Mouse (Mus musculus) liver, embryonic 14.5 days (tissue): ENCODE data around the gene 1700042G07Rik. TPM values are rescaled to one million over a fixed set of nuclear protein-coding genes. Genes with fewer than 3 reads are reported as not detected.

Experiments used
- ATAC-seq: fragments of 200-750 bp; cut with Nextera tagmentation; 2 replicates; pipeline ENCODE4 v1.8.0; 2017; ENCODE audit warnings: moderate number of reproducible peaks, mild to moderate bottlenecking, moderate library complexity; ENCODE audit not compliant: insufficient read depth
- DNase-seq, 3 experiments: peaks; one replicate each; pipeline ENCODE4 v3.0.0-alpha.2; 2012 to 2013; ENCODE audit warnings: low read depth in 3 of 3, low spot score in 3 of 3
- H3K27ac ChIP-seq: fragments of 300-500 bp; sonication (generic); 2 replicates; pipeline ENCODE4 v1.5.1; 2014; ENCODE audit warnings: moderate library complexity, mild to moderate bottlenecking, control low read depth, inconsistent platforms
- H3K27me3 ChIP-seq: fragments of 300-500 bp; sonication (generic); 2 replicates; pipeline ENCODE4 v1.6.1; 2014; ENCODE audit warnings: mild to moderate bottlenecking, low read length, moderate library complexity; ENCODE audit not compliant: control insufficient read depth, insufficient read depth
- H3K36me3 ChIP-seq: fragments of 300-500 bp; sonication (generic); replicated peaks from 2 replicates; pipeline ENCODE4 v1.6.1; 2014; ENCODE audit warnings: low read depth; ENCODE audit not compliant: control insufficient read depth, insufficient read depth
- H3K4me1 ChIP-seq, 2 experiments: fragments of 200-500 bp in 1 of 2; fragments of 300-500 bp in 1 of 2; sonication (generic) in 1 of 2; replicated peaks; 2 replicates each; pipeline ENCODE4 v1.6.1; 2012 to 2014; ENCODE audit warnings: antibody characterized with exemption in 1 of 2, inconsistent platforms in 1 of 2, low read length in 1 of 2; ENCODE audit not compliant: control insufficient read depth in 2 of 2, insufficient read depth in 2 of 2
- H3K4me2 ChIP-seq: fragments of 300-500 bp; sonication (generic); 2 replicates; pipeline ENCODE4 v1.6.1; 2014; ENCODE audit warnings: low read depth, mild to moderate bottlenecking, control low read depth, moderate library complexity
- H3K4me3 ChIP-seq, 2 experiments: fragments of 200-500 bp in 1 of 2; fragments of 300-500 bp in 1 of 2; sonication (generic) in 1 of 2; 2 replicates each; pipeline ENCODE4 v1.5.1; 2012 to 2014; ENCODE audit warnings: low read depth in 2 of 2, low read length in 2 of 2, mild to moderate bottlenecking in 2 of 2, control low read depth in 1 of 2, inconsistent platforms in 1 of 2, moderate library complexity in 1 of 2; ENCODE audit not compliant: insufficient read depth in 1 of 2
- H3K9ac ChIP-seq: fragments of 300-500 bp; sonication (generic); replicated peaks from 2 replicates; pipeline ENCODE4 v1.6.1; 2014; ENCODE audit warnings: mild to moderate bottlenecking, control low read depth, moderate library complexity
- H3K9me3 ChIP-seq: fragments of 300-500 bp; sonication (generic); 2 replicates; pipeline ENCODE4 v1.6.1; 2016; ENCODE audit warnings: low read length, mixed read lengths; ENCODE audit not compliant: control insufficient read depth
- CTCF ChIP-seq: IDR thresholded peaks from 2 replicates; pipeline ENCODE4 v1.5.1; 2016; ENCODE audit warnings: antibody characterized with exemption, low read depth, control low read depth
- EP300 ChIP-seq: IDR thresholded peaks from 2 replicates; pipeline ENCODE4 v1.6.1; 2016; ENCODE audit warnings: antibody characterized with exemption, low read depth
- WGBS: fragments of 180-500 bp; shearing (Covaris S2); extraction: QIAGEN DNeasy Blood & Tissue Kit; methylation state at CpG from one replicate; pipeline ENCODE4 v1.1.7; 2014; ENCODE audit not compliant: insufficient replicate concordance; 5-methylcytosine and 5-hydroxymethylcytosine counted together
- polyA plus RNA-seq, 2 experiments: library from polyadenylated mRNA; depleted of rRNA in 1 of 2; stranded (reverse) in 1 of 2; unstranded in 1 of 2; fragments of >200 nt; fragmentation: Nextera tagmentation in 1 of 2; extraction: Ambion mirVana in 1 of 2; gene quantifications; 2 replicates each; pipeline versions ENCODE4 v1.2.1 to v1.2.3; 2012 to 2014

1700042G07Rik gene
- polyA plus RNA-seq, 2 experiments = not detected

DNA sequence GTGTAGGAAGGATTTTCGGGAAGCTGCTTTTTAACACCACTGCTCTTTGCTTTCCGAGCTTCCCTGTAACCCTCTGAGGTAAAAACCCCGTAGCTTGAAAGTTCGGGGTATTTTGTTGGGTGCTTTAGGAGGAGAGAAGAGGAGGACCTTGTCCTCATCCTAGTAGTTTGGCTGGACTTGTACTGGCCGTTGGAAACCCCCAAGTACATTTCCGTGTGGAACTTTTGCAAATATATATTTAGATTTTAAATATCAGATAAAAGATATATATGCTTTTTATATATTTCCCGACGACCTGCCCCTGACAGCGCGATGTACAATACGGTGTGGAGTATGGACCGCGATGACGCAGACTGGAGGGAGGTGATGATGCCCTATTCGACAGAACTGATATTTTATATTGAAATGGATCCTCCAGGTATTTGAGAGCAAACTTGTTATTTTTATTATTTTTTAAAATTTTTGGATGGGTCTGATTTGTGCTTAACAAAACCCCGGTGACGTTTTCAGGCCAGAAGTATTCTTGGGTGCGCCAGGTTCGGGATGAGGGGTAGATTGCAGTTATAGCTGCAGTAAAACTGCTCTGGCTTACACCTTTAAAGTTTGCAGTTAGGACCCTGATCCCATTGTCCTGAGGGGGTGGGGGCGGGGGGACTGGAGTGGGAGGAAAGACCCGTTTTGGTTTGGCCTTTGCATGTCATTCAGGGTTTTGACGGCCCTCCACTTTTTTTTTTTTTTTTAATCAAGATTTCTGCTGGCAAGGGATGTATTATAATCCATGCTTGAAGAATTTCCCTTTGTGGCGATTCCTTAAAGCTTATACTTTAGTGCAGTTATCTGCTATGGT, 49.0 kb downstream of the 1700042G07Rik start:
- Histone ChIP-seq H3K36me3 (no peaks in the 10 kb centered on the region), H3K9me3 (no peaks in the 10 kb centered on the region), H3K4me1 (no peaks in the 10 kb centered on the region; a peak in 1 of 4 replicates), H3K27me3 (peaks cover 12% of the 10 kb centered on the region), H3K9ac (peak overlapping the region; percentile 92), H3K4me2 (peak overlapping the region; percentile 100), H3K4me3 (peak overlapping the region; percentile 88 to 90), H3K27ac (peak overlapping the region; percentile 47; the same call in 1 of the 2 replicates)
- no peak for ATAC-seq
- TF ChIP-seq CTCF = no peak
- TF ChIP-seq EP300 = no peak
- WGBS = 1% methylated on average over 23 of the region's 23 CpGs
- DNase-seq = no peak

DNA sequence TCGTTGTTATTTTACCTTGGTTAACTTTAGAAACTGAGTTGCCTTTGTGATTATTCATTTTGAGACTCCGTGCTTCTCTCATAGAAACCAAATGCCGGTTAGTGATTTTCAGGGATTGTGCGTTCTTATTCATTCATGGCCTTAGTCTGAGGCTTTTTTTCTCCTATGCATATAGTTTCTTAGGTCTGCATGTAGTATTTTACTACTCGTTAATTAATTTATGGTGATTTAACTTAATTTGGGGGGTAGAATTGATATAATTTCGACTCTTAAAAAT, 49.6 kb downstream of the 1700042G07Rik start:
- H3K4me1 ChIP-seq = no peaks in the 10 kb centered on the region; a peak in 1 of 4 replicates
- H3K9ac ChIP-seq = no peak overlapping the region
- H3K27me3 ChIP-seq = peaks cover 12% of the 10 kb centered on the region
- H3K36me3 ChIP-seq = no peaks in the 10 kb centered on the region
- peak overlapping the region in 1 of 2 experiments; percentile 88; a peak in 2 of 4 replicates for H3K4me3 ChIP-seq
- ATAC-seq (no peak), DNase-seq (no peak)
- H3K9me3 ChIP-seq = no peaks in the 10 kb centered on the region
- TF ChIP-seq CTCF (no peak), EP300 (no peak)
- WGBS = 22% methylated on average over 6 of the region's 6 CpGs
- peak overlapping the region; percentile 100 for H3K4me2 ChIP-seq
- no peak overlapping the region for H3K27ac ChIP-seq

Other genes with a start within 250 kb of the 1700042G07Rik start
- not detected in 2 replicates for gene Dmbx1, start 233.4 kb upstream of the 1700042G07Rik start, polyA plus RNA-seq (2012; rRNA removed)
- gene Dmbx1, start 233.4 kb upstream of the 1700042G07Rik start, polyA plus RNA-seq (2014; fragmentation: Nextera tagmentation; extraction: Ambion mirVana) = not detected in 2 replicates
- gene Faah, start 155.4 kb upstream of the 1700042G07Rik start, polyA plus RNA-seq (2012; rRNA removed) = 4.0 and 4.1 TPM in 2 replicates
- 3.8 and 5.4 TPM in 2 replicates for gene Faah, start 155.4 kb upstream of the 1700042G07Rik start, polyA plus RNA-seq (2014; fragmentation: Nextera tagmentation; extraction: Ambion mirVana)
- 3.7 and 4.4 TPM in 2 replicates for gene Nsun4, start 119.5 kb upstream of the 1700042G07Rik start, polyA plus RNA-seq (2012; rRNA removed)
- gene Nsun4, start 119.5 kb upstream of the 1700042G07Rik start, polyA plus RNA-seq (2014; fragmentation: Nextera tagmentation; extraction: Ambion mirVana) = 7.0 and 8.6 TPM in 2 replicates
- 181 and 298 TPM in 2 replicates for gene Uqcrh, start 98.3 kb upstream of the 1700042G07Rik start, polyA plus RNA-seq (2012; rRNA removed)
- gene Uqcrh, start 98.3 kb upstream of the 1700042G07Rik start, polyA plus RNA-seq (2014; fragmentation: Nextera tagmentation; extraction: Ambion mirVana) = 426 and 440 TPM in 2 replicates
- 13.4 and 14.5 TPM in 2 replicates for gene Lrrc41, start 98.1 kb upstream of the 1700042G07Rik start, polyA plus RNA-seq (2012; rRNA removed)
- gene Lrrc41, start 98.1 kb upstream of the 1700042G07Rik start, polyA plus RNA-seq (2014; fragmentation: Nextera tagmentation; extraction: Ambion mirVana) = 24.1 and 27.0 TPM in 2 replicates
- gene Rad54l, start 49.7 kb upstream of the 1700042G07Rik start, polyA plus RNA-seq (2012; rRNA removed) = 12.6 and 15.6 TPM in 2 replicates
- gene Rad54l, start 49.7 kb upstream of the 1700042G07Rik start, polyA plus RNA-seq (2014; fragmentation: Nextera tagmentation; extraction: Ambion mirVana) = 24.4 and 26.0 TPM in 2 replicates
- 7.5 and 8.8 TPM in 2 replicates for gene Pomgnt1, start 49.5 kb upstream of the 1700042G07Rik start, polyA plus RNA-seq (2012; rRNA removed)
- 10.3 and 10.7 TPM in 2 replicates for gene Pomgnt1, start 49.5 kb upstream of the 1700042G07Rik start, polyA plus RNA-seq (2014; fragmentation: Nextera tagmentation; extraction: Ambion mirVana)
- gene Lurap1, start 22.0 kb upstream of the 1700042G07Rik start, polyA plus RNA-seq (2012; rRNA removed) = 0.06 and 0.10 TPM in 2 replicates
- 0.10 and 0.18 TPM in 2 replicates for gene Lurap1, start 22.0 kb upstream of the 1700042G07Rik start, polyA plus RNA-seq (2014; fragmentation: Nextera tagmentation; extraction: Ambion mirVana)
- 0.12 TPM in 1 of 2 replicates, not detected in the other for gene Tspan1, start 5.8 kb upstream of the 1700042G07Rik start, polyA plus RNA-seq (2012; rRNA removed)
- gene Tspan1, start 5.8 kb upstream of the 1700042G07Rik start, polyA plus RNA-seq (2014; fragmentation: Nextera tagmentation; extraction: Ambion mirVana) = not detected in 2 replicates
- not detected in 2 replicates for gene Gm49337, start within 50 bp of the 1700042G07Rik start, polyA plus RNA-seq (2012; rRNA removed)
- not detected in 2 replicates for gene Gm49337, start within 50 bp of the 1700042G07Rik start, polyA plus RNA-seq (2014; fragmentation: Nextera tagmentation; extraction: Ambion mirVana)
- 0.77 and 0.89 TPM in 2 replicates for gene Pik3r3, start 48.2 kb downstream of the 1700042G07Rik start, polyA plus RNA-seq (2012; rRNA removed)
- 0.57 and 1.0 TPM in 2 replicates for gene Pik3r3, start 48.2 kb downstream of the 1700042G07Rik start, polyA plus RNA-seq (2014; fragmentation: Nextera tagmentation; extraction: Ambion mirVana)